Mouse (Mus musculus) megakaryocyte, embryonic 14.5 days (primary cell): Measurements from ENCODE around the gene Mzt1.

Source experiments
- FLI1 ChIP-seq: IDR thresholded peaks from 2 replicates; pipeline ENCODE4 v1.6.1; 2012; ENCODE audit warnings: low read length, inconsistent platforms, mixed read lengths
- GATA1 ChIP-seq: IDR thresholded peaks from 3 replicates; pipeline ENCODE4 v1.6.1; 2012; ENCODE audit warnings: mixed read lengths, low read length, inconsistent platforms, borderline replicate concordance

- TF ChIP-seq GATA1: no peak
- no peak for TF ChIP-seq FLI1
Observed at GRCm38 (mm10) chr14:99037703-99038102, 8.2 kb downstream of the Mzt1 start.
